Mouse (Mus musculus) heart, adult 2 months (tissue): ENCODE data around the gene BC003965.

Source experiments
- CTCF ChIP-seq: fragments of 200-600 bp; IDR thresholded peaks from 2 replicates; pipeline ENCODE4 v1.8.1; 2022; ENCODE audit warnings: antibody characterized with exemption, mild to moderate bottlenecking, moderate library complexity
- EP300 ChIP-seq: fragments of 200-500 bp; IDR thresholded peaks from 2 replicates; pipeline ENCODE4 v1.6.1; 2011; ENCODE audit warnings: low read depth, low read length, control low read depth; ENCODE audit not compliant: insufficient read depth
- POLR2A ChIP-seq: fragments of 200-500 bp; IDR thresholded peaks from 2 replicates; pipeline ENCODE4 v1.6.1; 2011; ENCODE audit warnings: mild to moderate bottlenecking, low read depth, low read length, control low read depth; ENCODE audit not compliant: insufficient read depth

DNA sequence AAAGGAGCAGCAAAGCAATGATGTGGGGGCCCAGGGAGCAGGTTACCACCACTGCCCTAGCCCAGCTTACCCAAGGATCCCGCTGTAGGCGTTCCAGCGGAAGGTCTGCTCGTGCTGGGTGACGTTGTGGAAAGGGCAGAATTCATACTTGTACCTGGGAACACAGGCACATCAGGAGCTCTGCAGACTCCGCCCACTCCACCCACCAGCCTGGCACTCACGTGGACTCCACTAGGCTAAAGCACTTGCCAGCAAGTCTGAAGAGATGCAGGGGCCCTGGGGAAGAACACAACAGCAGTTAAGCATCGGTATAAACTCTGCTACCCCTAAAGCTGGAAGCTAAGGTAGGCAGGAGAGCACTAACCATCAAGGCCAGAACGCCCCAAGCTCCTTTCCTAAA lies 51.3 kb downstream of the BC003965 start:
- TF ChIP-seq POLR2A (no peak), CTCF (no peak), EP300 (no peak)
